Mouse (Mus musculus) heart, embryonic 11.5 days (tissue): Measurements from ENCODE around the gene Mrpl18. TPM values are rescaled to one million over a fixed set of nuclear protein-coding genes. Genes with fewer than 3 reads are reported as not detected.

ENCODE experiments used
- ATAC-seq: fragments of 200-750 bp; cut with Nextera tagmentation; replicated peaks from 2 replicates; pipeline ENCODE4 v1.8.0; 2017; ENCODE audit warnings: moderate library complexity; ENCODE audit not compliant: insufficient number of reproducible peaks, low FRiP score, low TSS enrichment
- H3K27ac ChIP-seq: fragments of 300-500 bp; sonication (generic); 2 replicates; pipeline ENCODE4 v1.5.1; 2014; ENCODE audit warnings: mild to moderate bottlenecking, low read depth, low read length
- H3K27me3 ChIP-seq: fragments of 300-500 bp; sonication (generic); 2 replicates; pipeline ENCODE4 v1.6.1; 2014; ENCODE audit warnings: mild to moderate bottlenecking, low read length, mixed read lengths; ENCODE audit not compliant: control insufficient read depth, insufficient read depth
- H3K36me3 ChIP-seq: fragments of 300-500 bp; sonication (generic); 2 replicates; pipeline ENCODE4 v1.6.1; 2014; ENCODE audit warnings: mild to moderate bottlenecking, low read length, moderate library complexity, mixed read lengths; ENCODE audit not compliant: control insufficient read depth, insufficient read depth
- H3K4me1 ChIP-seq: fragments of 300-500 bp; sonication (generic); 2 replicates; pipeline ENCODE4 v1.6.1; 2014; ENCODE audit warnings: low read length; ENCODE audit not compliant: control insufficient read depth, insufficient read depth
- H3K4me2 ChIP-seq: fragments of 300-500 bp; sonication (generic); 2 replicates; pipeline ENCODE4 v1.6.1; 2014; ENCODE audit warnings: mild to moderate bottlenecking, moderate library complexity
- H3K4me3 ChIP-seq: fragments of 300-500 bp; sonication (generic); 2 replicates; pipeline ENCODE4 v1.5.1; 2014; ENCODE audit warnings: low read depth, low read length
- H3K9ac ChIP-seq: fragments of 300-500 bp; sonication (generic); 2 replicates; pipeline ENCODE4 v1.6.1; 2014; ENCODE audit warnings: mild to moderate bottlenecking, low read depth, low read length, moderate library complexity
- H3K9me3 ChIP-seq: fragments of 300-500 bp; sonication (generic); replicated peaks from 2 replicates; pipeline ENCODE4 v1.6.1; 2016; ENCODE audit warnings: low read length; ENCODE audit not compliant: control insufficient read depth
- microRNA-seq: library from miRNA; unstranded; fragments of <30 nt; microRNA quantifications from one replicate; pipeline ENCODE4, GENCODE M21; 2016; ENCODE audit warnings: borderline number of aligned reads
- polyA plus RNA-seq: library from polyadenylated mRNA; unstranded; fragments of >200 nt; fragmentation: Nextera tagmentation; extraction: Ambion mirVana; gene quantifications from 2 replicates; pipeline ENCODE4 v1.2.1, GENCODE M21; 2014

Mrpl18 gene
- polyA plus RNA-seq, 1 experiment from 2014 or later = 205 TPM

- no peaks in the 10 kb centered on the region for H3K27me3 ChIP-seq
- H3K36me3 ChIP-seq = no peaks in the 10 kb centered on the region
- H3K4me2 ChIP-seq = no peak overlapping the region
- H3K4me1 ChIP-seq = 0 out of 2 replicates have a peak, but pooled peaks cover 5% of the 10 kb centered on the region
- no peak overlapping the region for H3K27ac ChIP-seq
- no peak for ATAC-seq
- H3K4me3 ChIP-seq = no peak overlapping the region
- no peak overlapping the region for H3K9ac ChIP-seq
- H3K9me3 ChIP-seq = no peaks in the 10 kb centered on the region
Observed at GRCm38 (mm10) chr17:12864111-12864510, 52.0 kb downstream of the Mrpl18 start.

Small RNAs within 50 kb of the gene (microRNA-seq; reads per million reads assigned to microRNA genes)
- gene Gm24085 = not detected

Other genes with a start within 250 kb of the Mrpl18 start
- 0.82 and 2.1 TPM in 2 replicates for gene Slc22a1, start 240.5 kb downstream of the Mrpl18 start, polyA plus RNA-seq
- gene Igf2r, start 146.7 kb downstream of the Mrpl18 start, polyA plus RNA-seq = 199 and 238 TPM in 2 replicates
- 0.17 and 0.54 TPM in 2 replicates for gene Mas1, start 48.2 kb downstream of the Mrpl18 start, polyA plus RNA-seq
- gene Mrgprh, start 40.3 kb downstream of the Mrpl18 start, polyA plus RNA-seq = 0.10 and 0.25 TPM in 2 replicates
- gene Pnldc1, start 6.1 kb downstream of the Mrpl18 start, polyA plus RNA-seq = 1.2 and 1.7 TPM in 2 replicates
- 440 and 445 TPM in 2 replicates for gene Tcp1, start 644 bp downstream of the Mrpl18 start, polyA plus RNA-seq
- 0.13 and 0.70 TPM in 2 replicates for gene Acat3, start 24.3 kb upstream of the Mrpl18 start, polyA plus RNA-seq
- gene Acat2, start 44.4 kb upstream of the Mrpl18 start, polyA plus RNA-seq = 38.3 and 56.5 TPM in 2 replicates
- 83.4 and 88.8 TPM in 2 replicates for gene Wtap, start 77.8 kb upstream of the Mrpl18 start, polyA plus RNA-seq
- gene Sod2, start 90.5 kb upstream of the Mrpl18 start, polyA plus RNA-seq = 308 and 326 TPM in 2 replicates
- 0.19 TPM in 1 of 2 replicates, not detected in the other for gene Gpr31b, start 136.0 kb upstream of the Mrpl18 start, polyA plus RNA-seq
- not detected in 2 replicates for gene Tcp10b, start 144.8 kb upstream of the Mrpl18 start, polyA plus RNA-seq
- not detected in 2 replicates for gene Unc93a, start 215.5 kb upstream of the Mrpl18 start, polyA plus RNA-seq